Mouse (Mus musculus): ENCODE results near the gene H2-Eb2. TPM values are rescaled to one million over a fixed set of nuclear protein-coding genes. Genes with fewer than 3 reads are reported as not detected.

H2-Eb2 gene
- polyA plus RNA-seq, 1 experiment, result not detected

DNA sequence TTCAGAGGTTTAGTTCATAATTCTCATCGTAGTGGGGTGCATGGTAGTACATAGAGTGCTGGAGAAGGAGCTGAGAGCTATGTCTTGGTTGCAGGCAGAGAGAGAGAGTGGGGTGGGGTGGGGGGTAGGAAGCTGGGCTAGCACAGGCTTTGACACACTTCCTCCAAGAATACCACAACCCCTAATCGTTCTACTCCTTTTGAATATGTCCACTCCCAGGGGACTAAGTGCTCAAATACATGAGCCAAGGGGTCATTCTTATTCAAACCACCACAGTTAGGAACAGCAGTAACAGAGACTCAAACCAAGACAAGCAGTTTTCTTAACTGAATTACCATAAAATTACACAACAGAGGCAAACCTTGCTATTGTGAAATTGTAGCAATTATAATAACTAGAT lies 61.2 kb downstream of the H2-Eb2 start:
- Histone ChIP-seq H3K4me3 (ENCODE audit: control insufficient read depth, low read depth, low read length) (no peak overlapping the region), H3K36me3 (ENCODE audit: control insufficient read depth, insufficient read depth, low read length) (no peaks in the 10 kb centered on the region), H3K27me3 (ENCODE audit: control insufficient read depth, insufficient read depth, low read length) (no peaks in the 10 kb centered on the region), H3K27ac (ENCODE audit: control insufficient read depth, insufficient read depth, low read depth, low read length) (no peak overlapping the region), H3K4me1 (ENCODE audit: control insufficient read depth, insufficient read depth, low read length) (peaks cover under 1% of the 10 kb centered on the region; the same call in 1 of the 2 replicates)
- TF ChIP-seq POLR2A (IDR thresholded peaks at IDR 0.05; ENCODE audit: control insufficient read depth, low read depth, low read length) (no peak), CTCF (IDR thresholded peaks at IDR 0.05; ENCODE audit: control insufficient read depth, insufficient read depth, insufficient replicate concordance, low read depth, low read length) (no peak)

DNA sequence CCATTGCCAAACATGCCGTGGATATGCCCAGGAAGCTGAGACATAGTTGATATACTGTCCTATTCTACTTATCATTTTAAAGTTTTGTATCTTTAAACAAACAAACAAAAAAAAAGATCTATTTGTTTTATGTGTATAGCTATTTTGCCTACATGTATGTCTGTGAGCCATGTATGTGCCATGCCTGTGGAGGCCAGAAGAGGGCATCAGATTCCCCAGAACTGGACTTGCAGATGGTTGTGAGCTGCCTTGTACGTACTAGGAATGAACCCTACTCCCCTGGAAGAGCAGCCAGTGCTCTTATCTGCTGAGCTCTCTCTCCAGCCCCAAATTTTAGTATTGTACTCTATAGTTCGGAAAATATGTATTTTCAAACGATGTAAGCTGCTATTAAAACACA lies 63.0 kb downstream of the H2-Eb2 start:
- no peak for TF ChIP-seq POLR2A (IDR thresholded peaks at IDR 0.05; ENCODE audit: control insufficient read depth, low read depth, low read length)
- peak; percentile 38; the same call in 1 of the 2 replicates for TF ChIP-seq CTCF (IDR thresholded peaks at IDR 0.05; ENCODE audit: control insufficient read depth, insufficient read depth, insufficient replicate concordance, low read depth, low read length)
- H3K36me3 ChIP-seq (ENCODE audit: control insufficient read depth, insufficient read depth, low read length), result no peaks in the 10 kb centered on the region
- H3K4me1 ChIP-seq (ENCODE audit: control insufficient read depth, insufficient read depth, low read length), result peaks cover 9% of the 10 kb centered on the region
- no peaks in the 10 kb centered on the region for H3K27me3 ChIP-seq (ENCODE audit: control insufficient read depth, insufficient read depth, low read length)
- no peak overlapping the region for H3K27ac ChIP-seq (ENCODE audit: control insufficient read depth, insufficient read depth, low read depth, low read length)
- no peak overlapping the region for H3K4me3 ChIP-seq (ENCODE audit: control insufficient read depth, low read depth, low read length)

Other genes with a start within 250 kb of the H2-Eb2 start
- 0.10 and 0.22 TPM in 2 replicates for gene H2-Oa, start 233.3 kb upstream of the H2-Eb2 start, polyA plus RNA-seq (2012; rRNA removed)
- gene H2-DMa, start 206.1 kb upstream of the H2-Eb2 start, polyA plus RNA-seq (2012; rRNA removed), result 33.8 and 40.7 TPM in 2 replicates
- gene Brd2, start 203.0 kb upstream of the H2-Eb2 start, polyA plus RNA-seq (2012; rRNA removed), result 164 and 178 TPM in 2 replicates
- 0.27 and 0.41 TPM in 2 replicates for gene H2-DMb2, start 182.4 kb upstream of the H2-Eb2 start, polyA plus RNA-seq (2012; rRNA removed)
- 8.0 and 9.5 TPM in 2 replicates for gene H2-DMb1, start 172.6 kb upstream of the H2-Eb2 start, polyA plus RNA-seq (2012; rRNA removed)
- gene Tap1, start 138.1 kb upstream of the H2-Eb2 start, polyA plus RNA-seq (2012; rRNA removed), result 1.5 TPM in 2 replicates
- gene Psmb9, start 137.9 kb upstream of the H2-Eb2 start, polyA plus RNA-seq (2012; rRNA removed), result 1.7 TPM in 2 replicates
- gene Psmb8, start 127.9 kb upstream of the H2-Eb2 start, polyA plus RNA-seq (2012; rRNA removed), result 2.0 and 2.3 TPM in 2 replicates
- 1.3 and 2.0 TPM in 2 replicates for gene Tap2, start 122.1 kb upstream of the H2-Eb2 start, polyA plus RNA-seq (2012; rRNA removed)
- 0.06 and 0.16 TPM in 2 replicates for gene H2-Ob, start 86.8 kb upstream of the H2-Eb2 start, polyA plus RNA-seq (2012; rRNA removed)
- 31.1 and 36.4 TPM in 2 replicates for gene H2-Ab1, start 68.0 kb upstream of the H2-Eb2 start, polyA plus RNA-seq (2012; rRNA removed)
- gene H2-Aa, start 37.8 kb upstream of the H2-Eb2 start, polyA plus RNA-seq (2012; rRNA removed), result 10.1 and 11.6 TPM in 2 replicates
- 5.6 and 7.8 TPM in 2 replicates for gene H2-Eb1, start 19.8 kb upstream of the H2-Eb2 start, polyA plus RNA-seq (2012; rRNA removed)
- gene Btnl2, start 29.2 kb downstream of the H2-Eb2 start, polyA plus RNA-seq (2012; rRNA removed), result 0.16 and 0.21 TPM in 2 replicates
- 0.14 and 0.15 TPM in 2 replicates for gene Btnl1, start 51.5 kb downstream of the H2-Eb2 start, polyA plus RNA-seq (2012; rRNA removed)
- gene BC051142, start 73.2 kb downstream of the H2-Eb2 start, polyA plus RNA-seq (2012; rRNA removed), result 883 and 1,115 TPM in 2 replicates
- 0.09 TPM in 1 of 2 replicates, not detected in the other for gene Btnl4, start 151.7 kb downstream of the H2-Eb2 start, polyA plus RNA-seq (2012; rRNA removed)
- gene Btnl6, start 191.7 kb downstream of the H2-Eb2 start, polyA plus RNA-seq (2012; rRNA removed), result not detected in 2 replicates
- gene Notch4, start 238.6 kb downstream of the H2-Eb2 start, polyA plus RNA-seq (2012; rRNA removed), result 7.2 and 12.3 TPM in 2 replicates

All from testis, adult 2 months (tissue).